Mouse (Mus musculus) intestine, embryonic 16.5 days (tissue): ENCODE measurements at regions not wholly inside any gene's neighbourhood (a gene's known extent, or its start where the extent isn't known, plus 50 kb on each side); places are given as distances from the start of the nearest gene placed in this dataset.

Source experiments
- ATAC-seq: fragments of 200-750 bp; cut with Nextera tagmentation; 2 replicates; pipeline ENCODE4 v1.8.0; 2017; ENCODE audit warnings: moderate TSS enrichment, moderate library complexity
- H3K27ac ChIP-seq: fragments of 300-500 bp; sonication (generic); 2 replicates; pipeline ENCODE4 v1.5.1; 2014; ENCODE audit warnings: mild to moderate bottlenecking, low read length
- H3K27me3 ChIP-seq: fragments of 300-500 bp; sonication (generic); replicated peaks from 2 replicates; pipeline ENCODE4 v1.6.1; 2014; ENCODE audit warnings: low read length, control low read depth, mixed read lengths; ENCODE audit not compliant: control insufficient read depth, insufficient read depth
- H3K36me3 ChIP-seq: fragments of 300-500 bp; sonication (generic); 2 replicates; pipeline ENCODE4 v1.6.1; 2014; ENCODE audit warnings: low read length, control low read depth; ENCODE audit not compliant: control insufficient read depth, insufficient read depth
- H3K4me1 ChIP-seq: fragments of 300-500 bp; sonication (generic); 2 replicates; pipeline ENCODE4 v1.6.1; 2014; ENCODE audit warnings: low read length, control low read depth, mixed read lengths; ENCODE audit not compliant: control insufficient read depth, insufficient read depth
- H3K4me2 ChIP-seq: fragments of 300-500 bp; sonication (generic); 2 replicates; pipeline ENCODE4 v1.6.1; 2014; ENCODE audit warnings: low read depth, low read length, control low read depth
- H3K4me3 ChIP-seq: fragments of 300-500 bp; sonication (generic); 2 replicates; pipeline ENCODE4 v1.5.1; 2014; ENCODE audit warnings: mild to moderate bottlenecking, low read length
- H3K9ac ChIP-seq: fragments of 300-500 bp; sonication (generic); 2 replicates; pipeline ENCODE4 v1.6.1; 2014; ENCODE audit warnings: low read depth, low read length
- H3K9me3 ChIP-seq: fragments of 300-500 bp; sonication (generic); 2 replicates; pipeline ENCODE4 v1.6.1; 2016; ENCODE audit warnings: low read length, control low read depth; ENCODE audit not compliant: control insufficient read depth
- WGBS: fragments of 180-500 bp; shearing (Covaris S2); extraction: QIAGEN DNeasy Blood & Tissue Kit; methylation state at CpG from one replicate; pipeline ENCODE4 v1.1.7; 2014; 5-methylcytosine and 5-hydroxymethylcytosine counted together

GRCm38 (mm10) chr2:159853891-159854665 is 479.9 kb downstream of the Gm826 start:
- H3K27me3 ChIP-seq = no peaks in the 10 kb centered on the region
- ATAC-seq = no peak
- H3K9me3 ChIP-seq = no peaks in the 10 kb centered on the region
- H3K9ac ChIP-seq = no peak overlapping the region
- no peaks in the 10 kb centered on the region for H3K36me3 ChIP-seq
- no peak overlapping the region for H3K27ac ChIP-seq
- no peaks in the 10 kb centered on the region for H3K4me1 ChIP-seq
- no peak overlapping the region for H3K4me2 ChIP-seq
- WGBS = 81% methylated on average over 5 of the region's 5 CpGs
- no peak overlapping the region for H3K4me3 ChIP-seq

- Histone ChIP-seq H3K36me3 (no peaks in the 10 kb centered on the region), H3K27me3 (no peaks in the 10 kb centered on the region), H3K9me3 (no peaks in the 10 kb centered on the region), H3K27ac (no peak overlapping the region), H3K4me2 (no peak overlapping the region), H3K9ac (no peak overlapping the region), H3K4me3 (no peak overlapping the region), H3K4me1 (no peaks in the 10 kb centered on the region)
- WGBS = 73% methylated on average over 4 of the region's 4 CpGs
- no peak for ATAC-seq
These were observed 481.0 kb downstream of the Gm826 start for GRCm38 (mm10) chr2:159852959-159853358.

- H3K27me3 ChIP-seq = no peaks in the 10 kb centered on the region
- H3K9me3 ChIP-seq = no peaks in the 10 kb centered on the region
- H3K9ac ChIP-seq = no peak overlapping the region
- 0 out of 2 replicates have a peak, but pooled peaks cover 3% of the 10 kb centered on the region for H3K4me1 ChIP-seq
- no peak overlapping the region for H3K27ac ChIP-seq
- H3K4me2 ChIP-seq = no peak overlapping the region
- peak; percentile 69 for ATAC-seq
- no peaks in the 10 kb centered on the region for H3K36me3 ChIP-seq
- 57% methylated on average over 7 of the region's 7 CpGs for WGBS
- no peak overlapping the region for H3K4me3 ChIP-seq
These were observed 501.4 kb downstream of the Gm826 start for GRCm38 (mm10) chr2:159832488-159833113.

- H3K4me1 ChIP-seq = no peaks in the 10 kb centered on the region
- H3K27ac ChIP-seq = no peak overlapping the region
- H3K4me2 ChIP-seq = no peak overlapping the region
- 80% methylated on average over 2 of the region's 2 CpGs for WGBS
- H3K4me3 ChIP-seq = no peak overlapping the region
- no peak for ATAC-seq
- no peaks in the 10 kb centered on the region for H3K36me3 ChIP-seq
- H3K27me3 ChIP-seq = no peaks in the 10 kb centered on the region
- H3K9ac ChIP-seq = no peak overlapping the region
- no peaks in the 10 kb centered on the region for H3K9me3 ChIP-seq
These were observed 507.5 kb downstream of the Gm826 start for GRCm38 (mm10) chr2:159826417-159826816.

- H3K9ac ChIP-seq = no peak overlapping the region
- no peak overlapping the region for H3K4me3 ChIP-seq
- ATAC-seq = no peak
- 75% methylated on average over 2 of the region's 2 CpGs for WGBS
- H3K9me3 ChIP-seq = no peaks in the 10 kb centered on the region
- no peak overlapping the region for H3K4me2 ChIP-seq
- no peaks in the 10 kb centered on the region for H3K36me3 ChIP-seq
- H3K27me3 ChIP-seq = no peaks in the 10 kb centered on the region
- H3K27ac ChIP-seq = no peak overlapping the region
- H3K4me1 ChIP-seq = no peaks in the 10 kb centered on the region
These were observed 515.4 kb downstream of the Gm826 start for GRCm38 (mm10) chr2:159818556-159818955.

- no peak overlapping the region for H3K4me3 ChIP-seq
- WGBS = 89% methylated on average over 8 of the region's 8 CpGs
- H3K4me2 ChIP-seq = no peak overlapping the region
- ATAC-seq = no peak
- no peaks in the 10 kb centered on the region for H3K27me3 ChIP-seq
- no peak overlapping the region for H3K9ac ChIP-seq
- H3K27ac ChIP-seq = no peak overlapping the region
- H3K4me1 ChIP-seq = no peaks in the 10 kb centered on the region
- H3K9me3 ChIP-seq = no peaks in the 10 kb centered on the region
- no peaks in the 10 kb centered on the region for H3K36me3 ChIP-seq
These were observed 517.6 kb downstream of the Gm826 start for GRCm38 (mm10) chr2:159816344-159816743.
